Mouse (Mus musculus): ENCODE results near the gene Tob1. TPM values are rescaled to one million over a fixed set of nuclear protein-coding genes. Genes with fewer than 3 reads are reported as not detected.

Tob1 gene
- total RNA-seq, 2 experiments from 2014 or later: 37.5 to 51.4 TPM

- DNase-seq (ENCODE audit: low spot score in 2 of 2): no peak
- intact Hi-C loops (cut with DNase I): no loop called here
These were observed 10.0 kb downstream of the Tob1 start for GRCm38 (mm10) chr11:94221257-94221656.

GRCm38 (mm10) chr11:94223531-94223930 is 12.3 kb downstream of the Tob1 start:
- no peak for DNase-seq (ENCODE audit: low spot score in 2 of 2)
- intact Hi-C loops (cut with DNase I): no loop called here

DNA sequence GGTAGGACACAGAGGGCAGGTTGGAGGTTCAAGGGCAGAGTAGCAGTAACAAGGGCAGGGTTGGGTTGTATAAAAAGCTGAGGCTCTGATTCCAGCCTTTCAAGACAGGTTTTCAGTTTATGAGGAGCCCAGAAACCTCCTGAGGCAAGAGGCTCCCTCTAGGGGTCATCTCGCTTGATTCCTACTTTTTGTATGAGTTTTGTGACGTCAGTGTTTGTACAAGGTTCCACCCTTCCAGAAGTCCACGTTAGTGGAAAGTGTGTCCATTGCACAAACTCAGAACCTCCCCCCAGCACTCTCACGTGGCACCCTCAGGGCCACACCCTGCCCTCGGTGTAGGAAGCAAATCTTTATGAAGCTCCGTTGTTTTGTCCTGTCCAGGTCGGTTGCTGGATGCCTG is 14.7 kb downstream of the Tob1 start:
- DNase-seq (ENCODE audit: low spot score in 2 of 2): no peak

GRCm38 (mm10) chr11:94228416-94228815 is 17.2 kb downstream of the Tob1 start:
- intact Hi-C loops (cut with DNase I): no loop called here
- no peak for DNase-seq (ENCODE audit: low spot score in 2 of 2)

More for the DNA sequence above, 14.7 kb downstream of the Tob1 start:
- intact Hi-C loops (cut with DNase I): loop anchor here (2.0 kb wide), 1 partner anchor 97 kb away; no protein-coding TSS in a partner anchor

- DNase-seq (ENCODE audit: low spot score in 2 of 2): no peak
- intact Hi-C loops (cut with DNase I): no loop called here
These were observed 18.1 kb downstream of the Tob1 start for GRCm38 (mm10) chr11:94229207-94229960.

DNA sequence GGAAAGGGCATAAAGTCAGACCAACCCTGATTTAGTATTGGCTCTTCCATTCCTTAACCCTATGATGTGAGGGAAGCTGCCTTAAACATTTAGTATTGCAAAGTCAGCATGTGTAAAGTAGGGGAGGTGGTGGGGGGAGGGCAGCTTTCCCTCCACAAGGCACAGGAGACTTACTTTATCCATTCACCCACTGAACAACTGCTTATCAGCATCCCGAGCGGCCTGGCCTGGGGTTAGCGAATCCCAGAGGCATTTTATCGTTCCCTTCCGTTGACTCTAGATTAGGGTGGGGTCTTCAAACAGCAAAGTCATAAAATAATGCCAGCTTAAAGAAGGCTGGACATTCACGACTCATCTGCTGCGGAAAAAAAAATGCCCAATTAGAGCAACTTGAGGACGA is 19.0 kb downstream of the Tob1 start:
- no peak for DNase-seq (ENCODE audit: low spot score in 2 of 2)
- intact Hi-C loops (cut with DNase I): no loop called here

DNA sequence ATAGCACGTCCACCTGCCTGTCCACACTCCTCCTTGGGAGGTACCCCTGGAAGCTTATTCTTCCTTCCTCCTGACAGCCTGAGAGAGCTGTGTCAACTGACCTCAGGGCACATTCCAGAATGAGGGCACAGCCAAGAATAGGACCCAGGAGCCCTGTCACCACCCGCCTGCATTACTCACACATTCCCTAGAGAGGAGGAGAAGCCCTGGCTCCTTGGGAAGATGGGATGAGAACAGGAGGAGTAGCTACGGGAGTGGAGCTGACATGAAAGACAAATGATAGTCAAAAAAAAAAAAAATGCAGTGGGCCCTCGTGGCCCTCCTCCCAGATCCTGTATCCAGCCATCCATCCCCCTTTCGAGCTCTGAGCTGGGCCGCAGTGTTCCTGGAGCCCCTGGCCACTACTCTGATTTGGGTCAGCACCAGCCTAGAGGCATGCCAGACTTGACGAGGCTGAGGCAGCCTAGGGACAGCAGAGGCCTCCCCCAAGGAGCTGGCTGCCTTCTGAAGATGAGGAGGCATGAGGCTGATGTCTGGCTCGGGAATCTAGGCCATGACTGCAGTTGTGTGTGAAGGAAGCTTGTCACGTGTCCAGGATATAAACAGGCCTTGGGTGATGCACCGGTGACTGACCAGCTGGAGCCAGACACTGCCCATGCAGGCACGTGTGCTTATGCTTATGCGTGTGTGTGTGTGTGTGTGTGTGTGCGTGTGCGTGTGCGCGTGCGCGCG is 20.7 kb downstream of the Tob1 start:
- DNase-seq (ENCODE audit: low spot score in 2 of 2): peak in 1 of 2 experiments; percentile 34
- intact Hi-C loops (cut with DNase I): no loop called here

GRCm38 (mm10) chr11:94233405-94233804 is 22.2 kb downstream of the Tob1 start:
- no peak for DNase-seq (ENCODE audit: low spot score in 2 of 2)
- intact Hi-C loops (cut with DNase I): no loop called here

GRCm38 (mm10) chr11:94234380-94234779 is 23.1 kb downstream of the Tob1 start:
- DNase-seq (ENCODE audit: low spot score in 2 of 2): no peak
- intact Hi-C loops (cut with DNase I): no loop called here

- intact Hi-C loops (cut with DNase I): loop anchor here (5.0 kb wide), 2 partner anchors 92 to 252 kb away; partner anchors contain the start of genes Ankrd40 and Spata20
- no peak for DNase-seq (ENCODE audit: low spot score in 2 of 2)
These were observed 23.6 kb downstream of the Tob1 start for GRCm38 (mm10) chr11:94234857-94235256.

DNA sequence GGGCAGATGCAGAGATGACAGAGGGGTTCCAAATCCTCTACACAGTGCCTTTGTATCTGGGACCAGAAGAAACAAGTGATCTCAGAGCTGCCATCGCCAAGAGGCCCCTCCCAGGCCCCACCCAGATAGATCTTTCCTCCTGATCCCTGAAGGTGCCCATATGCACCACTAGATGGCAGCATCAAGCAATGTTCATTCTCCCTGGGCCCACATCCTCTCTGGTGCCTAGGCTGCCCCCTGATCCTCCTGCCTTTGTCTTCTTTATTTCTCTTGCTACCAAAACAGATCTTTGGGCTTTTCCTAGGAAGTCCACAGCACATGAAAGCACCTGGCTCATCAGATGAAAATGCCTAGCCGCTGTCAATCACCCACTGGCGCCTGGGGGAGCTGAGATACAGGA is 24.8 kb downstream of the Tob1 start:
- DNase-seq (ENCODE audit: low spot score in 2 of 2): peak; percentile 60 to 67
- intact Hi-C loops (cut with DNase I): loop anchor here (1.0 to 5.0 kb wide), 3 partner anchors 40 to 251 kb away; partner anchors contain the start of genes Ankrd40 and Spata20

DNA sequence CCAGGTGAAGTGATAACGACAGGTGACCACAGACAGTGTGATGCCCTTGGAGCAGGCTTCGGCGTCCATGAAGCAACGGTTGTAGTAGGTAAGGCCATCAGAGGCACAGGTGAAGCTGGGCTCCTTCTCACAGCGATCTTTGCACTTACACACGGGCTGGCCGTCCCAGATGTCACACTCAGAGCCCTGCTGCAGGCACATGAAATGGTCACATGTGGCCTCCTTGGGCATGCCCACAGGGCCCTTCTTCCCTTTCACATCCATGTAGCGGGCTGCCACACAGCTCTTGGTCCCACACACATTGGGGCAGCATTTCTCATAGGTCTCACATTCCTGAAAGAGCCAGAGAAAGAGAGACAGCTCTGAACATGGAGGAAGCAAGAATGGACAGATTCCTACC is 27.5 kb downstream of the Tob1 start:
- intact Hi-C loops (cut with DNase I): loop anchor here (5.0 kb wide), 2 partner anchors 89 to 249 kb away; partner anchors contain the start of genes Ankrd40 and Spata20
- DNase-seq (ENCODE audit: low spot score in 2 of 2): no peak

- intact Hi-C loops (cut with DNase I): loop anchor here (5.0 kb wide), 2 partner anchors 88 to 248 kb away; partner anchors contain the start of genes Ankrd40 and Spata20
- DNase-seq (ENCODE audit: low spot score in 2 of 2): no peak
These were observed 28.5 kb downstream of the Tob1 start for GRCm38 (mm10) chr11:94239706-94240105.

DNA sequence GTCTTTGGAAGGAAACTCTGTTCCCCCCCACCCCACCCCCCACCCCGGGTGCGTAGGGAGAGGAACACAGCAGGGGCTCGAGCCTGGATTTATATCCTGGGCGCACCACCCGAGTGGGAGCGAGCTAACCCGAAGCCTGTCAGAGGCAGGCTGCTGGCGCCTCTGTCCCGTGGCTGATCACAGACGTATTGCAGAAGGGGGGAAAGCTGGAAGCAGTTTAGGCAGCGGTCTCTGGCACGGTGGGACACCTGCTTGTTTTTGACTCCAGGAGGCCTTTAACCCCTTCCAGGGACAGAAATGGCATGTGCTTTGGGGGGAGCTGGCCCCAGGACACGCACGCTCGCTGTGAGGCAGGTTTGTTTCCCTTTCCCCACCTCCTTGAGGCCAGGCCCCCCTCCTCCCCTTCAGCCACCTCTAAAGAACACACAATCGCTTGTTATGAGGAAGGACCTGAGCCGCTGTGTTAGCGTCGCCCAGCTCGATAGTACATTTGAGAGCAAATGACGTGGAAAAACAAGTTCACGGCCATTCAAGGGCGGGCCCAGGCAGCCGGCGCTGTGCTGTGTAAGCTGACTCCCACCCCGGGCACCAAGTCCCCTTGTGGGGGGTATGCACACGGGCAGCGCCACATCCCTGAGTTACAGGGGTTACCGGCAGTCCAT is 31.6 kb downstream of the Tob1 start:
- DNase-seq (ENCODE audit: low spot score in 2 of 2): no peak
- intact Hi-C loops (cut with DNase I): no loop called here

DNA sequence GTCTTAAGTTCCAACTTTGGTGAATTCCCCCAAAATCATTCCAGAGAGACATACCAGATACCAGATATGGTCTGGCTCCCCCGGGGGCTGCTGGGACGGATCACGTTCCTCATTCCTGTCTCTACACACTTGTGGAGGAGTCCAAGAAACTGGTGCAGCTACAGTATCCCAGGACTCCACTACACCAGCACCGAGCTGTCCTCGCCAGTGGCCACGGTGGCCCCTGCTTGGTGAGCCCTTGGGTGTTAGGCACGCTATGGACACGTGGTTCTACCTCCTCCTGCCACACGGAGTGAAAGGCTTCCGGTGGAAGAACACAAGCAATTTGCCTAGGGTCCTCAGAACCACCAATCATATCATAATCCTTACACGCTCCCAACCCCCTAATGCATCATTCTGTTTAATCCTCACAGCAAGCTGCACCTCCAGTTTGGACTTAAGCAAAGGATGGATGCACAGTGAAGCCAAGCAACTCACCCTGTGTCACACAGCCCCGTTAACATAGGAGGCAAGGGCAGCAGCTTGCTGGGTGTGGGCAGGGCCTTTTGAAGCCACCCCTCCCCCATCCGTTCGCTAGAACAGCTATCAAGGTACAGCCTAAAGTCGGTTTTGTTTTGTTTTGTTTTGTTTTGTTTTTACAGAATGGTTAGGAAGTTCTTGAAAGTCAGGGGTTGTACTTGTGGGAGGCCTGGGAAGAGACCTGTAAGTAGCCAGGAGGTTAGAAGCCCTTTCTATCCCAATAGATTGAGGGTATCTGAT is 32.3 kb downstream of the Tob1 start:
- intact Hi-C loops (cut with DNase I): no loop called here
- no peak for DNase-seq (ENCODE audit: low spot score in 2 of 2)

DNA sequence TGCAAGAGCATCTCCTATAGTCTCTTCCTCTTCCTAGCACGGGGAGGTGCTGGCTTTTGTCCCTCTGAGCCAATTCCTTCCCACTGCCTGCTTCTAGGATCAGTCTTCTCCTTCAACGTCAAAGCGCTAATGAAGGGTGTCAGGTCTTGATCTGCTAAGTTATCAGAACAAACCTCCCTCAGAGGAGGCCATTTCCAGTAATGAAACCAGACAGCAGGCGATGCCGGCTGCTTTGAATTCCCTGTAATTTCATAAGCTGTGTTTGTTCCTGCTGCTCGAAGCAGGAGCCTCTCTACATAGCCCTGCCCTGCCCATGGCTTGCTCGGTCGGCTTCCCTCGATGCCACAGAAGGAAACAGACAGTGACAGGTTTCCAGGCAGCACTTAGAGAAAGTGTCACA is 33.1 kb downstream of the Tob1 start:
- DNase-seq (ENCODE audit: low spot score in 2 of 2): no peak
- intact Hi-C loops (cut with DNase I): no loop called here

GRCm38 (mm10) chr11:94245955-94246788 is 34.9 kb downstream of the Tob1 start, which contains the start of gene Wfikkn2:
Gene Wfikkn2 (minus strand): TSS chr11:94246005.
- DNase-seq (ENCODE audit: low spot score in 2 of 2): peak in 1 of 2 experiments; percentile 28
- intact Hi-C loops (cut with DNase I): no loop called here

GRCm38 (mm10) chr11:94246789-94247061 is 35.5 kb downstream of the Tob1 start:
- no peak for DNase-seq (ENCODE audit: low spot score in 2 of 2)
- intact Hi-C loops (cut with DNase I): no loop called here

GRCm38 (mm10) chr11:94253156-94253555 is 41.9 kb downstream of the Tob1 start:
- DNase-seq (ENCODE audit: low spot score in 2 of 2): no peak
- intact Hi-C loops (cut with DNase I): no loop called here
